Mouse (Mus musculus) liver, adult 2 months (tissue): ENCODE results near the gene Ngf.

ENCODE experiments used
- CTCF ChIP-seq: fragments of 200-500 bp; IDR thresholded peaks from 2 replicates; pipeline ENCODE4 v1.5.1; 2011; ENCODE audit warnings: low read depth, low read length, control low read depth
- POLR2A ChIP-seq: fragments of 200-500 bp; IDR thresholded peaks from 2 replicates; pipeline ENCODE4 v1.6.1; 2011; ENCODE audit warnings: low read length, control low read depth; ENCODE audit not compliant: insufficient read depth; ENCODE audit errors: extremely low read depth

GRCm38 (mm10) chr3:102553935-102554670 is 84.4 kb downstream of the Ngf start:
- TF ChIP-seq CTCF (no peak), POLR2A (no peak)
